Mouse (Mus musculus): ENCODE measurements around the gene Fancb.

Fancb gene

DNA sequence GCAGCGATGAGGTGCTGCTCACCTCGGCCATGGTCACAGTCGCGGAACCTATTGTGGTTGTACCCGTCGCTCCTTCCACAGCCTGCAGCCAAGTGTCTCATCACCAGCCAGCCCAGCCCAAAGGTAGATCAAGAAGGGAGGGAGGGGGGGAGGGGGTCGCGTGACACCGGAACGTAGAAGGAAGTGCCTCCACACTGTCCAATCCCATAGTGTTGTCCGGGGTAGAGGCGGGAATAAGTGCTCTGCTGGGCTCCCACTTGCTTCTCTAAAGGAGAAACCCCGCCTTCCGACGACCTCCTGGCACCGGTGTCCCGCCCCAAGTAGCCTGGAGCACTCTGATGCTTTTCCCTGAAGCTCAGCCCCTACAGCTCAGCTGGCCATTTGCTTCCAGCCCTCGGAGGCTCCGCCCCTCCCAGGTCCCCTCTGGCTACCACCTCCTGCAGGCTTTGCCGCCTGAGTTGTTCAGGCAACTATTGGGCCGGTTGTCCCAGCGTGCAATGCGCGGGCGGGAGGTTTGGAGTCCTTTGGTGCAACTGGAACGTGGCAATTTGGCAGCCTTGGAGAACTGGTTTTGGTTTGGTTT lies at the start of gene Fancb, which contains the start of gene Mospd2:
TSS of gene Fancb (plus strand) at position 400 of the 583 bp plus-strand sequence.
TSS of gene Mospd2 (minus strand) at position 183 of the 583 bp plus-strand sequence.
- DNase-seq (ENCODE audit: extremely low spot score, low spot score), result peak; percentile 64

DNA sequence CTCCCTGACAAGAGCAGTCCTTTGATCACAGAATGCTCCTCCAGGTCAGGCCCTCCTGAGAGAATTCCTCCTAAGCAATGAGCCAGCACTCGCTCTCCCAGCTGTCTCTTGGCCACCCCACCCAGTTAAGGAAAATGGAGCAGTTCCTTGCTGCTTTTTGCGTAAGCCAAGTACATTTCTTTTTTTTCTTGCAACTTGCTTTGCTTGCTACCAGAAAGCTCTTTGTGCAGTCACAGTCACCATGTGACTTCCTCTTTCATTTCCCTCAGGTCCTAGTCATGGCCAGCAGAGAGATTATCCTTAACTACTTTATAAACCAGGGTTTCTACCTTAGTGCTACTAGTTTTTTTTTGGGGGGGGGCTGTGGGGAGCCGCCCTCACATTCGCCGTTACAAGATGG lies 38.9 kb upstream of the Fancb start:
- DNase-seq (ENCODE audit: extremely low spot score, low spot score), result no peak

GRCm38 (mm10) chrX:164951858-164952576 lies 28.4 kb upstream of the Fancb start:
- DNase-seq (ENCODE audit: extremely low spot score, low spot score), result no peak

GRCm38 (mm10) chrX:164952601-164953375 lies 27.6 kb upstream of the Fancb start:
- no peak for DNase-seq (ENCODE audit: extremely low spot score, low spot score)

GRCm38 (mm10) chrX:164965750-164966448 lies 14.5 kb upstream of the Fancb start:
- DNase-seq (ENCODE audit: extremely low spot score, low spot score), result no peak

- no peak for DNase-seq (ENCODE audit: extremely low spot score, low spot score)
Measured at GRCm38 (mm10) chrX:164971206-164971605, 9.2 kb upstream of the Fancb start.

DNA sequence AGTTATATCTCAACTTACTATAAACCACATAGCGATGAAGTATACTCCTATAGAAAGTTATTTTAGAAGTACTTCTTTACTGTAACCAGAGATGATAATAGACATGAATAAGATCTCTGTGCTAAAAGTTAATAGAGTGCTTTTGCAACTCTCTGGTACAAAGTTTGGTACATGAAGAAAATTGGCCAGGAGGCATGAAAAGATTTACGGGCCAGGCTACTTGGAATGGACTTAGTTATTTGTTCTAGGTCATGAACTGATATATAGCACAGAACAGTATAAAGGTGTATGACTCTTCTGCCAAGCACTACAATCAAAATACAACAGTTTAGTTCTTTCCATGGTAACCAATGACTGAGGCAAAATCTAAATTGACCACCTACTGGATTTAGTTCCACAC lies 1.5 kb upstream of the Fancb start:
- no peak for DNase-seq (ENCODE audit: extremely low spot score, low spot score)

DNA sequence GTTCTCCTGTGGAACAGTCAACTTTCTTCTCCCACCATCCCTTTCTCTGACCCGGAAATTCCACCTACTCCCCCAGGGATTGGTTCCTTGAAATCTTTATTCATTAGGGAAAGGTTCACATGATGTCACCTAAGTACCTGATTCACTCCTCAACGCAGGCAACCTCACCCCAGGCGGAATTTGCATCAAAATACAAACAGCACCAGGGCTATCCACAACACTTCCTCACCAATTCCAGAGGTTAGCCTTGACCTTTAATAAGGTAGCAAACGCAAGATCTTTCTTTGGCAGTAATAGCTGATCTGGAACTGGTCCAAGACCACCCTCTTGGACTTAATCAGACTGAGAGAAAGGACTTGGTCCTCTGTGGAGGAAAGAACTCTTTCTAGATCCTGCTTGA lies 22.7 kb downstream of the Fancb start:
- no peak for DNase-seq (ENCODE audit: extremely low spot score, low spot score)

DNA sequence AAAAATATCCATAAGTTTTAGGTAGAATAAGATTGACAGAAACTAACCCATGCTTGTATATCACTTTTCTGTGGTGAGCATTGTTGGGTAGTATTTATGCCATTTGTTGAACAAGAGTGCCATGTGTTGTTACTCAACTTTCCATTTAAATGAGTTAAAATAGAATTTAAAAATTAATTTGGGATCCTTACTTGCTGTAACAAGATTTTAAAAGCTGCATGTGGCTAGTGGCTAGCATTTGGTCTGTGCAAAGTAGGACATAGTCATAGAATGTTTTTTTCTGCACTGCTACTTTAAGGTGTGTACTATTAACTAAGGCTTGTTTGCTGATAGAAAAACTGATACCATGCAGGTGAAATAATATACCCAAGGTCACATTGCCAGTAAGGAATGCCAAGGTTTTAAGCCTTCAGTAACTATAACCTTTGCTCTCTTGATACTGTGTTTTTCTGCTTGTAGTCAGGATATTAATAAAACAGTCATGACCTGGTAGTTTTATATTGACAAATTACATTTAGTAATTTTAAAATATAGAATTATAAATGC lies 24.5 kb downstream of the Fancb start, which contains the start of gene Gm17604:
TSS of gene Gm17604 (minus strand) at position 51 of the 546 bp plus-strand sequence.
- DNase-seq (ENCODE audit: extremely low spot score, low spot score), result no peak

All from neural tube, embryonic 10.5 days (tissue).